Mouse (Mus musculus): ENCODE measurements at regions not wholly inside any gene's neighbourhood (a gene's known extent, or its start where the extent isn't known, plus 50 kb on each side); places are given as distances from the start of the nearest gene placed in this dataset.
"Not testable (repeated sequence)": the region's sequence is repeated elsewhere in the genome, so short reads cannot be mapped to it uniquely, and the experiment has no call there.

DNA sequence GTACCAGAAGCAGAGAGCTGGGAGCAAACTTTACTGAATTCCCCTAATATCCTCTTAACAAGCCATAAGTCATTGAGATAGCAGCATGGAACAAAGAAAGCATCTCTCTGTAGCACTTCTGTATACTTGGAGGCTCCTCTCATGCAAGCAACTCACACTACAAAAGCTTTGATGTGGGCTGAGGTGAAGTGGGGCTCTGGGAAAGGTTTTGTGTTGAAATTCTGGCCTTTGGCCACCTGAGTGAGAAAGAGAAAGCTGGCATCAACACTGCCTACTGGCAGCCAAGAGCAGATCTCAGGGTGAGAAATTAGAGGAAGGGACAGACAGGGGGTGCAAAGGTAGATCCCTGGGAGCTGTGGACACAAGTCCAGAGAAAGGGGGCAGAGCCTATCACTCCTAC, 477.0 kb upstream of the 2610301B20Rik start:
- Histone ChIP-seq H3K36me3 (ENCODE audit: poor library complexity, severe bottlenecking) (no peaks in the 10 kb centered on the region), H3K9ac (no peak overlapping the region), H3K4me2 (no peak overlapping the region), H3K27me3 (no peaks in the 10 kb centered on the region), H3K4me1 (no peaks in the 10 kb centered on the region), H3K4me3 (no peak overlapping the region), H3K27ac (no peak overlapping the region), H3K9me3 (replicated peaks) (no peaks in the 10 kb centered on the region)
- no peak for ATAC-seq

DNA sequence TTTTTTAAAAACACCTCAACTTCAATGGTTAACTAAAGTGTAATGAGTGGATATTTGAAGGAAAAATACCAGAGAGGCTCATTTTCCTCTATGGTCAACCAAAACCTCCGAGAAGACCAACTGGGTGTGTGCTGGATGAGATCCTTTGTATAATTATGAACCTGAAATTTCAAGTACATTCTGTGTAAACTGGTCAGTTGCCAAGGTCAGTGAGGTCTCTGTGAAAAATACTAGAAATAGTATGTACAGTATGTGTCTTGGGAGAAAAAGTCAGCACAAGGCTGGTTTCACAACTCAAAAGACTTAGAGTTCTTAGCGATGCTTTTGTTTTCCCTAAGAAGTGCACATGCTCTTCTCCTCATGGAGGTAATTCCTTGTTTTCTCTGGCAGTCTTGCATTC, 476.2 kb upstream of the 2610301B20Rik start:
- H3K27me3 ChIP-seq: no peaks in the 10 kb centered on the region
- H3K4me1 ChIP-seq: no peaks in the 10 kb centered on the region
- H3K4me2 ChIP-seq: no peak overlapping the region
- H3K9me3 ChIP-seq (replicated peaks): no peaks in the 10 kb centered on the region
- no peaks in the 10 kb centered on the region for H3K36me3 ChIP-seq (ENCODE audit: poor library complexity, severe bottlenecking)
- H3K27ac ChIP-seq: no peak overlapping the region
- no peak overlapping the region for H3K4me3 ChIP-seq
- ATAC-seq: no peak
- 90% methylated on average over 2 of the region's 2 CpGs for WGBS
- no peak overlapping the region for H3K9ac ChIP-seq

DNA sequence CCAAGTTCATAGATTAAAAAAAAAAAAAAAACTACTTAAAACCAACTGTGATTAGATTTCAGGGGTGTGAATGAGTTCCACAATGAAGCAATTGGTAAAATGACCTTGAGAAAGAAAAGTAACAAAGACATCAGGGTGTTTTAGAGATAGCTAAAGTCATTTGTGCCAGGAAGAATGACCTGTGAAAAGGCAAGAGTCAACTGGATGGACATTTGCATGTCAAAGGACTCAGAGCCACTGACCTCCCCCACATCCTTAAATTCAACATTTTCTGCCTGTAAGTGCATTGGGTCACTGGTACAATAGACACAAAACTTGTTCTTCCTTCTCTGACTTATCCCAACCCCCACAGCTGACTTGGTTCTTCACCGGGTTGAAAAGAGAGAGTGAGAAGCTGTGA, 474.6 kb upstream of the 2610301B20Rik start:
- Histone ChIP-seq H3K9me3 (replicated peaks) (no peaks in the 10 kb centered on the region), H3K36me3 (ENCODE audit: poor library complexity, severe bottlenecking) (no peaks in the 10 kb centered on the region), H3K9ac (no peak overlapping the region), H3K27ac (no peak overlapping the region), H3K4me3 (no peak overlapping the region), H3K4me2 (no peak overlapping the region), H3K27me3 (no peaks in the 10 kb centered on the region), H3K4me1 (no peaks in the 10 kb centered on the region)
- 51% methylated on average over 1 of the region's 1 CpGs for WGBS
- no peak for ATAC-seq

DNA sequence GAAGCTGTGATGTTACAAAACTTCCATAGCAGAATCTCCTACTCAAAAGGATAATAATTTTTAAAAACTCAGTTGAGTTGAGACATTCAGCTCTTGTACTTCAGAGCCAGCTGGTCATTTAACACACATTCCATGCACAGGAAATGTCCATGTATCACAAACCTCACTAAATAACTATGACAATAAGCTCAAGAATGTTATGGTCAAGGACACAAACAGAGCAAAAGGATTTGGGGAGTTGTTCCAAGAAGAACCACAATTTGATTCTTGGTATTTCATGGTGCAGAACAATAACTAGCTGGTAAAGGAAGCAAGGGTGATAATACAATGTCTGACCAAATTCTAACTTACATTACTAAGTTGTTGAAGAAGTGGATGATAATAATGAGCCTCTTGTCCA, 471.4 kb upstream of the 2610301B20Rik start:
- Histone ChIP-seq H3K4me1 (no peaks in the 10 kb centered on the region), H3K4me2 (no peak overlapping the region), H3K4me3 (no peak overlapping the region), H3K9ac (no peak overlapping the region), H3K27me3 (no peaks in the 10 kb centered on the region), H3K36me3 (ENCODE audit: poor library complexity, severe bottlenecking) (no peaks in the 10 kb centered on the region), H3K9me3 (replicated peaks) (no peaks in the 10 kb centered on the region), H3K27ac (no peak overlapping the region)
- no peak for ATAC-seq

DNA sequence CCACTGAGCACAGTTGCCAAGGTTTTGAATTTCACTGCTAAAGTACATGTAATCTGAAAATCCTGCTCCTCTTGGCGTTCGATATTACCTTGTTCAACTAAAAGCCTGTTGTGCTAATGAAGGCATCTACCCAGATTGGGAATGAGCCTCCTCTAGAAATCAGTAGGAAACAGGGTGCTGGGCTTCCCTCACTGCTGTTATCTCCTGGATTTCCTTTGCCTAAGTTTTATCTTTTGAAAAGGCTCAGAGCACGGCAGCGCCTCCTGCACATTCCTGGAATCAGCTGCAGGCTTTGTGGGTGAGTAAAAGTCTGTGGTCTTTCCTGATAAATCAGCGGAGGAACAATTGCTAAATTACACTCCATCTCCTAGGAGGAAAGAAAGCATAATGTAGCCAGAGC, 469.9 kb upstream of the 2610301B20Rik start:
- no peaks in the 10 kb centered on the region for H3K9me3 ChIP-seq (replicated peaks)
- ATAC-seq: no peak
- H3K36me3 ChIP-seq (ENCODE audit: poor library complexity, severe bottlenecking): no peaks in the 10 kb centered on the region
- H3K4me1 ChIP-seq: no peaks in the 10 kb centered on the region
- H3K27ac ChIP-seq: no peak overlapping the region
- H3K9ac ChIP-seq: no peak overlapping the region
- no peak overlapping the region for H3K4me3 ChIP-seq
- no peak overlapping the region for H3K4me2 ChIP-seq
- H3K27me3 ChIP-seq: no peaks in the 10 kb centered on the region
- 57% methylated on average over 5 of the region's 5 CpGs for WGBS

DNA sequence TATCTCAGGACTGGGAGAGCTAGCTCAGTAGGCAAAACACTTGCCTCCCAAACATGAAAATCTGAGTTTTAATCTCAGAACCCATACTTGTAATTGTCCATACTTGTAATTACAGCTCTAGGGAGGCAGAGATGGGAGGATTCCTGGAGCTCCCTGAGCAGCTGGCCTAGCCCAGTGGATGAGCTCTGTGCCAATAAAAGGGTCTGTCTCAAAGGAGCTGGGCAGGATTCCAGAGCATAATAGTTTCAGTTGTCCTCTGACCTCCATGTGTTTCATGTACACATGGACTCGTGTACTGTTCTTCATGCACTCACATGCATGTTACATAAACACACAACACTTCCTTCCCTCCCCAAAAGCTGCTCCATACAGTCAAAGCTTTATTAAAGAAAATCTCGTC, 469.2 kb upstream of the 2610301B20Rik start:
- ATAC-seq: no peak
- H3K4me1 ChIP-seq: no peaks in the 10 kb centered on the region
- no peak overlapping the region for H3K27ac ChIP-seq
- WGBS: 78% methylated on average over 2 of the region's 2 CpGs
- no peak overlapping the region for H3K9ac ChIP-seq
- H3K4me2 ChIP-seq: no peak overlapping the region
- no peak overlapping the region for H3K4me3 ChIP-seq
- no peaks in the 10 kb centered on the region for H3K36me3 ChIP-seq (ENCODE audit: poor library complexity, severe bottlenecking)
- H3K9me3 ChIP-seq (replicated peaks): no peaks in the 10 kb centered on the region
- H3K27me3 ChIP-seq: no peaks in the 10 kb centered on the region

DNA sequence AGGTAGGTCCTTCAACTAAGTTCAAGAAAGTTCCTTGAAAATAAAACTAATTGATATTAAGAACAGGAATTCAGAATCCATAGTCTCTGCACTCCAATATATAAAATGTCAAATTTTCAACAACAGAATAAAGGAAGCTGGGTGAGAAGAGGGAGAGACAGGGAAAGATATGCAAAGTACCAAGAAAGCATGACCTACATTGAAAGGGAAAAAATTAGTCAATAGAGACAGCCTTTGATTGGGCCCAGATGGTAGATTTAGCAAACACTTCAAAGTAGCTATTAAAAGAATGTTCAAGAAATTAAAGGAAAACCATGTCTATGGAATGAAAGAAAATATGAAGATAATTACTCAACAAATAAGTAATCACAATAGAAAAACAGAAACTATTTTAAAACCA, 460.0 kb upstream of the 2610301B20Rik start:
- ATAC-seq: no peak
- Histone ChIP-seq H3K36me3 (ENCODE audit: poor library complexity, severe bottlenecking) (no peaks in the 10 kb centered on the region), H3K27ac (no peak overlapping the region), H3K4me2 (no peak overlapping the region), H3K27me3 (no peaks in the 10 kb centered on the region), H3K4me1 (no peaks in the 10 kb centered on the region), H3K9me3 (replicated peaks) (no peaks in the 10 kb centered on the region), H3K4me3 (no peak overlapping the region), H3K9ac (no peak overlapping the region)

DNA sequence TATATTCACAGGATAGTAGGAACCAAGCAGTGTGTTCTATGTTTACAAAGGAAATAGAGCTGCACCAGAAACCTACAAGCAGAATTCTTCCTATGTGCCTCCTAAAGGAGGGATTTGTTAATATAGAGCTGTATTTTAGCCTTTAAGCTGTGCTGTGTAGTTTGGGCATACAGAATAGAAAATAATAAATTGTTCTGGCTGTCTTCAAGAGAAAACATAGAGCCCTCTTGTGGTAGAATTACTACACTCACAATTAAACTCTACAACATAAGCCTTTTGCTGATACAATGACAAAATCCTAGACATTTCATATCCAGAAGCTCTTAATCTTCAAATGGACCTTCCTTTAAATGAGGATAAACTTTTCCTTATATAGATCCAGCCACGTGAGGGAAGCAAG, 452.9 kb upstream of the 2610301B20Rik start:
- 62% methylated on average over 1 of the region's 1 CpGs for WGBS
- no peak for ATAC-seq
- H3K4me2 ChIP-seq: no peak overlapping the region

DNA sequence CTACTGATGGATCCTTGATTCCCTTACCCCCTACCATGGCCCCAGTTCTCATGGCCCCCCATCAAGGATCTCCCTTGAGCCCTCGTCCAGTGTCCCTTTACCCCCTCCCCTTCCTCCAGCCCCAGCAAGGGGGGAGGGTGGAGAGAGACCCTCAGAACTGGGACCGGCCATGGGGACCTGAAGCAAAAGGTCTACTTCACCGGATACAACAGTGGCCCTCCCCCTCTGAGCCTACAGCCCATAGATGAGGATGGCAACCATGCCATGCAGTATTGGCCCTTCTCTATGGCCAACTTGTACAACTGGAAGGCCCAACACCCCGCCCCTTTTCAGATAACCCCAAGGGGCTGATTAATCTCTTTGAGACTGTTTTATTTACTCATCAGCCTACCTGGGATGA, 439.9 kb upstream of the 2610301B20Rik start:
- Histone ChIP-seq H3K9me3 (replicated peaks) (no peaks in the 10 kb centered on the region), H3K4me3 (no peak overlapping the region), H3K4me2 (no peak overlapping the region), H3K36me3 (ENCODE audit: poor library complexity, severe bottlenecking) (no peaks in the 10 kb centered on the region), H3K27ac (no peak overlapping the region), H3K4me1 (no peaks in the 10 kb centered on the region), H3K27me3 (no peaks in the 10 kb centered on the region), H3K9ac (no peak overlapping the region)
- 89% methylated on average over 4 of the region's 4 CpGs for WGBS
- no peak for ATAC-seq

More for the DNA sequence above, 452.9 kb upstream of the 2610301B20Rik start:
- no peak overlapping the region for H3K4me3 ChIP-seq
- no peaks in the 10 kb centered on the region for H3K36me3 ChIP-seq (ENCODE audit: poor library complexity, severe bottlenecking)
- no peaks in the 10 kb centered on the region for H3K4me1 ChIP-seq
- H3K9me3 ChIP-seq (replicated peaks): no peaks in the 10 kb centered on the region
- H3K27ac ChIP-seq: no peak overlapping the region
- H3K9ac ChIP-seq: no peak overlapping the region
- H3K27me3 ChIP-seq: no peaks in the 10 kb centered on the region

DNA sequence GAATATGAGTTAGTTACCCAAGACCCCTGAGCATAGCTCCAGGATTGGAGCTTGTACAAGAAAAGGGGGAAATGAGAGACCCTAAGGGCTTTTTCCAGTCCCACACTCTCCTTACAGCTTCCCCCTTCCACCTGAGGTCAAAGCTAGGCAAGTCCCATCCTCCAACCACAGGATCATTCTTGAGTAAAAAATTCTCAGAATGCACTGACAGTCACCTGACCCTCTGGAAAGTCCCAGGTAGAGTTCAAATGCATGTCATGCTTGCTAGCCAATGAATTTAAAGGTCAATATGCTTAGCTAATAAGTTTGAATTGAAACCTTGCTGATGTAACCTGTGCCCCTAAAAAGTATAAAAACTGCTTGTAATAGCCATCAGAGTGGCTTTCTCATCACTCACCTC, 434.4 kb upstream of the 2610301B20Rik start:
- not testable (repeated sequence) for H3K4me3 ChIP-seq; H3K4me2 ChIP-seq; ATAC-seq; H3K36me3 ChIP-seq (ENCODE audit: poor library complexity, severe bottlenecking); H3K27me3 ChIP-seq; H3K27ac ChIP-seq; H3K9ac ChIP-seq; H3K4me1 ChIP-seq; H3K9me3 ChIP-seq (replicated peaks)

DNA sequence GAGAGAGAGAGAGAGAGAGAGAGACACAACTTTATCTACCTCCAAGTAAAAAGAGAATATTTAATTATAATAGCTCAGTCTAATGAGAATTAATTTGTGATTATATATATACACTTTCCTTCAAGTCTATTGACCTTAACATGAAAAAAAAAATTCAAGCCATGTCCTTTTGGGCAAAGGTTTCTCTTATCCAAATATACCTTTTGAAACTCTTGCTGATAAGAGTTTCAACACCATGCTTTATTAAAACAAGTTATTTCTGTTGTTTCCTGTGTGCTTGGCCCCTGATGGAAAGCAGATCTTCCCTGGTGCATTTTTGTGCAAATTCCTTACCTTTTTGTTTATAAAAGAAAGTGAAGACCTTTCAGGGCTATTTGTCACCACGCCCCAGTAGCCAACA, 414.7 kb upstream of the 2610301B20Rik start:
- no peak for ATAC-seq
- Histone ChIP-seq H3K4me3 (no peak overlapping the region), H3K4me1 (no peaks in the 10 kb centered on the region), H3K4me2 (no peak overlapping the region), H3K36me3 (ENCODE audit: poor library complexity, severe bottlenecking) (no peaks in the 10 kb centered on the region), H3K27ac (no peak overlapping the region), H3K9me3 (replicated peaks) (no peaks in the 10 kb centered on the region), H3K27me3 (no peaks in the 10 kb centered on the region), H3K9ac (no peak overlapping the region)
- 0% methylated on average over 1 of the region's 1 CpGs for WGBS

DNA sequence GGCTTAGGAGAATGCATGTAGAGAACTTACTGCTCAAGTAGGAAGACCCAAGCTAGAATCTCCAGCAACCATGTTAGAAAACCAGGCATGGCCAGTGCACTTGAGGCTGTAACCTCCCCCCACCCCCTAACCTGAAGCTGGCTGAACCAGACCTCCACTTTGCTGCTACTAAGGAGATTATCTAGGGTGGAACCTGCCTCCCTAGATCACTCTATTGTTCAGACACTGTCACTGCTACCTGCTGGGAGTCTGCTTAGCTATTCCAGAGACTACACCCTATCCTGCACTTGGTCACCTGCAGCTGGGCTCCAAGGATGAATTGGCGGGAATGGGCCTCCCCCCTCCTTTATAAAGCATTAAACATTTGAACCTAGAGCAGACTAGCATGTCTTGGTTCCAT, 393.4 kb upstream of the 2610301B20Rik start:
- H3K27ac ChIP-seq: no peak overlapping the region
- H3K9me3 ChIP-seq (replicated peaks): no peaks in the 10 kb centered on the region
- no peak overlapping the region for H3K4me3 ChIP-seq
- WGBS: 59% methylated on average over 1 of the region's 1 CpGs
- H3K36me3 ChIP-seq (ENCODE audit: poor library complexity, severe bottlenecking): no peaks in the 10 kb centered on the region
- no peak overlapping the region for H3K9ac ChIP-seq
- H3K4me2 ChIP-seq: no peak overlapping the region
- H3K27me3 ChIP-seq: no peaks in the 10 kb centered on the region
- no peaks in the 10 kb centered on the region for H3K4me1 ChIP-seq
- no peak for ATAC-seq

DNA sequence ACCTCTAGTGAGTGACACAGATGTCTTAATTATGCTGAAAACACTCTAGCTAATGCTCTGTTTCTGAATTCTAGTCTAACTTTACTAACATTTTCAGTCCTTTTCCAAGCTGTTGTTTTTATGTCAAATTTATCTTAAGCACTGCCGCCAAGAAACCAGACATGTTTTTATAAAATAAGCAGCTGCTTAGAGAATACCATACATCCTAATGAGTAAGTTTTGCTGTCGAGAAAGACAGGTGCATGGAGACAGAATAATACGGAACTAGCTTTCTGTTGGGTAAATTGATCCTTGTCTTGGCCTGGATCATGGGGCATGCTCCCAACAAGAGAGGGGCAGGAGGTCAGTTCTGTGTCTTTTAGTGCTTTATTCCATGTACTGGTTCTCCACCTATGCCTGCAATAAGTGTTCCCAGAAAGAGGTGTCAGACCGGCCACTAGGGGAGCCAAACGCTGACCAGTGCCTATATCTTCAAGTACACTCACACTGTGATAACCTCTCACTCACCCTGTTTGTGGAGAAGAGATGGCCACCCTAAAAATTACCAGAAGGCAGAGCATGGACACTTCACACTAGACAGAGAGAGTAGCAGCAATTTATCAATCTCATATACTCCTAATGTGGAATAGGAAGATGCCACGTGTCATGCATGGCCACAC, 366.0 kb upstream of the 2610301B20Rik start:
- no peaks in the 10 kb centered on the region for H3K4me1 ChIP-seq
- H3K4me2 ChIP-seq: no peak overlapping the region
- no peaks in the 10 kb centered on the region for H3K27me3 ChIP-seq
- H3K4me3 ChIP-seq: no peak overlapping the region
- no peak overlapping the region for H3K9ac ChIP-seq
- H3K27ac ChIP-seq: no peak overlapping the region
- WGBS: 59% methylated on average over 6 of the region's 6 CpGs
- H3K9me3 ChIP-seq (replicated peaks): no peaks in the 10 kb centered on the region
- H3K36me3 ChIP-seq (ENCODE audit: poor library complexity, severe bottlenecking): no peaks in the 10 kb centered on the region
- ATAC-seq: peak; percentile 50; the same call in 1 of the 2 replicates

Data from forebrain, embryonic 13.5 days (tissue).